Mouse (Mus musculus): Measurements from ENCODE around the gene Lce1l. TPM values are rescaled to one million over a fixed set of nuclear protein-coding genes. Genes with fewer than 3 reads are reported as not detected.
"Not testable (repeated sequence)": the region's sequence is repeated elsewhere in the genome, so short reads cannot be mapped to it uniquely, and the experiment has no call there.

The Lce1l gene
- not detected for total RNA-seq (2022)

GRCm38 (mm10) chr3:92851186-92851585 is at the start of gene Lce1l:
Lce1l (minus strand) TSS chr3:92851286.
- DNase-seq (ENCODE audit: low spot score in 2 of 2): no peak

GRCm38 (mm10) chr3:92894489-92894888 is 43.4 kb upstream of the Lce1l start:
- DNase-seq (ENCODE audit: low spot score in 2 of 2): no peak

DNA sequence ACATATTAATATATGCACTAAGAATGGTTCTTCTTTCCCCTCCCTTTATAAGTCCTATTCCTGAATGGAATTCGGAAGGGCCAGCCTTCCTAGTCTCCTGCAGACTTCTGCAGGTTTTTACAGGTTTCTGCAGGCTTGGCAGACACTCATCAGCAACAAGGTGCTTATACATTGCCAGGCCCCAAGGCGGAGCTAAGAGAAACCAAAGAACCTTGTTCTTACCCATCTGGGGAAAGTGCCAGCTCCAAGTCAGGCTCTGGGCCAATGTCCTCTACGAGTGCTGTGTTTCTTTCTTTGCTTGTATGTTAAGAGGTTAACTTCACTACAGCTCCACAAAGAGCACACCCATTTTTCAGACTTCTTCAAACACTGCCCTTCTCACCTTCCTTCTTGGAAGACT is 43.0 kb upstream of the Lce1l start:
- no peak for DNase-seq (ENCODE audit: low spot score in 2 of 2)

GRCm38 (mm10) chr3:92874180-92874579 is 23.1 kb upstream of the Lce1l start:
- no peak for DNase-seq (ENCODE audit: low spot score in 2 of 2)

DNA sequence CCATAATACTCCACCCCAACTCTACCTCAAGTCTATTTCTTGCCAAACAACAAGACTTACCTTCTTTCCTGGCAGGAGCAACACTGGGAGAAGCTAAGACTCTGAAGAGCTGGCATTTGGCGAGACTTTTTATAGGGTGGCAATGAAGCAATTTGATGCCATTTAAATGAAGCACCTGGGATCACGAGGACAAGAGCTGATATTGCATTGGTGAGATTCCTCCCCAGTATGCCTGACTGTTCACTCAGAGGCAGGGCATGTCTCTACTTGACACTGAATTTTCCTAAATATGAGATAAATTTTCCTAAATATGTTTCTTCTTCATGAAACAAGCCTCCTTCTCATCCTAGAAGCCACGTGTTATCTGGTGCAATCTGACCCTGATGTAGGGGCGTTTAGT is 19.0 kb upstream of the Lce1l start, which contains the start of gene 2310050C09Rik:
Gene 2310050C09Rik (minus strand): TSS at position 101 of the 400 bp plus-strand sequence.
- DNase-seq (ENCODE audit: low spot score in 2 of 2): no peak

DNA sequence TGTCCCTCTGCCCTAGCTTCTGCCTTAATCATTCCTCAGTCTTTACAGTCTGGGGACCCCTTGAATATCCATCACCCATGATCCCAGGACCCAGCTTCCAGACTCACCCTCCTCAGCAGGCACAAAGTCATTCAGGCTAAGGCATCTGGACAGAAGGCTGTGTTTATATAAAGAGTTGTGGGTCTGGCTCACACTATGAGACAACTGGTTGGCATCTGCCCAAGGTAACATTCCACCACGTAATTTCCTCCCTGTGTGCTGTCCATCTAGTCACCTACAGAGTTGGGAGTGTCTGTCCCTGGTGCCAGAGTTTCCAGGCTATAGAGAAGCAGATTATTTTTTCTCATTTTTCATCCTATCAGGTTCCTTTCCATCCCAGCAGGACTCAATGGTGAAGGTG is 24.0 kb downstream of the Lce1l start, which contains the start of gene Kprp:
Gene Kprp (minus strand): TSS at position 140 of the 400 bp plus-strand sequence.
- DNase-seq (ENCODE audit: low spot score in 2 of 2): no peak

DNA sequence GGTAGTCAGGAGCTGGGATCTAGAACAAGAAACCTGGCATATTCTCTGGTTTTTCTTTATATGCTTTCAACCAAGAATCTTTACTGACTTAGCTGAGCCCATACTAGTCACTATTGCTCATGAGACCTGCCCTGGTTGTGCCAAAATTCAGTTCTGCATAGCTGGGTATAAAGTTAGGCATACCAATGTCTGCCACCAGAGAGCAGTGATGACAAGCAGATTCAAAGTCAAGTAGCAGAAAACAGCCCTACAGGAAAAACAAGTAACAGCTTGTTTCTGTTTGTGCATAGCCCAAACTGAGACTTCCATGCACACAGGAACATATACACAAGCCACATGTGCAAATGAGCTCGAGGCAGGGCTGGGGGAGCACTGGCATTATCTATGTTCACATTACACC is 25.3 kb downstream of the Lce1l start:
- DNase-seq (ENCODE audit: low spot score in 2 of 2): no peak

DNA sequence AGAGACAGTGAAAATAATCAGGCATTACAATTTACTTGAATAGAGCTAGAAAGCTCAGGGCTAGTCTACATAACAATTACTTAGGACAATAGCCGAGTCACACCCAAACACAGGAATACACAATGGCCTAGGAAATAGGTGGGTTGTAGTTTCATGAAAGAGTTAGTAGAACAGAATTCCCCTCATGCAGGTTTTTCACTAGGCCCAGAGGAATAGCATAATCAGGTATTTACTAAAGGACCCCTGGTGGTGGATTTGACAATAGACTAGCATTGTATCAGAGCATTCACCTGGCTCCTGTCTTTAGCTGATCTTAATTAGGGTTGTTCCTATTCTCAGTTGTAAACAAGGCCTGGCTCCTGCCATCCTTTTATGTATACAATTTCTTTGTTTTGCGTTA is 35.0 kb downstream of the Lce1l start:
- not testable (repeated sequence) for DNase-seq (ENCODE audit: low spot score in 2 of 2)

DNA sequence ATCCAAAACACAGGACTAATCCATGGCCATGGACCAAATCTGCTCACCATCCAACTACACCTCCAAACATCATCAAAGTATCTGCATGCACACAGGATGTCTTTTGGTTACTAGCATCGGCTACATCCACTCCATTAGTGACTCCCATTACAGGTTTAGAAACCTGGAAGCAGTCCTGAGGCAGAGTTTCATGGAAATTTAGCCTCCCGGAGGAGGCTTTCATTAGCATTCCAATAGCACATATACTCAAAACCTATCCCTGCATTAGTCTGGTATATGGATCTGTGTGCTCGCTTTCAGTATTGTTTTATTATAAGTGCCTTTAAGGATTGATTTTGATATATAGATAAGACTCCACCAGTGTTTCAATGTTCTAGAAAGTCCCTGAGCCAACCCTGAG is 35.5 kb downstream of the Lce1l start:
- DNase-seq (ENCODE audit: low spot score in 2 of 2): no peak

DNA sequence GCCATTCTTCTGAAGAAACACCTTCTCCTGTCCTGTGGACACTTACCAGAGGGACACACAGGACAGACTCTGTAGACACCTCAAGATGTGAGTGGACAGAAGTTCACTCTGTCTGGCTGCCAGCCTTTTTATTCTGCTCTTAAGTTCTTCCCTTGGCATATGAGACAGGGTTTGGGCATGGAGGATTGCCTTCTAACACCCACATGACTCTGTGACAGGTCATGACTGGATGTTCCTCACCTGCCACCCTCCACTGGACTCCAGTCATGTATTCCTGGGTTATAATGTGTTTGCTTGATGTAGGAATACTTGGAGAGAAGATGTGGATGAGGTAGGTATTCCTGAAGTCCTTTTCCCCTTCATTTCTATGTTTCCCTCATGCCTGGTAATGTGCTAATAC is 43.3 kb downstream of the Lce1l start, which contains the start of gene Lce1k:
Gene Lce1k (minus strand): TSS at position 101 of the 400 bp plus-strand sequence.
- DNase-seq (ENCODE audit: low spot score in 2 of 2): no peak

Other genes starting within 250 kb of the Lce1l start
- not detected for gene 2210017I01Rik, start 243.8 kb downstream of the Lce1l start, total RNA-seq (2022)
- gene Lce6a, start 229.6 kb downstream of the Lce1l start, total RNA-seq (2022): not detected
- gene Lce1a1, start 203.0 kb downstream of the Lce1l start, total RNA-seq (2022): not detected
- not detected for gene Lce1b, start 194.4 kb downstream of the Lce1l start, total RNA-seq (2022)
- gene Lce1a2, start 181.0 kb downstream of the Lce1l start, total RNA-seq (2022): not detected
- not detected for gene Lce1c, start 172.0 kb downstream of the Lce1l start, total RNA-seq (2022)
- gene Lce1d, start 164.1 kb downstream of the Lce1l start, total RNA-seq (2022): not detected
- gene Lce1e, start 142.2 kb downstream of the Lce1l start, total RNA-seq (2022): not detected
- gene Lce1f, start 130.9 kb downstream of the Lce1l start, total RNA-seq (2022): not detected
- gene Gm38119, start 112.2 kb downstream of the Lce1l start, total RNA-seq (2022): not detected
- gene Lce1g, start 98.9 kb downstream of the Lce1l start, total RNA-seq (2022): not detected
- not detected for gene Lce1h, start 86.2 kb downstream of the Lce1l start, total RNA-seq (2022)
- not detected for gene Lce1i, start 72.4 kb downstream of the Lce1l start, total RNA-seq (2022)
- not detected for gene Lce1j, start 60.8 kb downstream of the Lce1l start, total RNA-seq (2022)
- not detected for gene Lce1k, start 43.4 kb downstream of the Lce1l start, total RNA-seq (2022)
- gene Kprp, start 24.0 kb downstream of the Lce1l start, total RNA-seq (2022): not detected
- gene 2310050C09Rik, start 18.9 kb upstream of the Lce1l start, total RNA-seq (2022): not detected
- not detected for gene Lce3a, start 74.9 kb upstream of the Lce1l start, total RNA-seq (2022)
- gene Lce3b, start 81.7 kb upstream of the Lce1l start, total RNA-seq (2022): not detected
- gene Lce3c, start 93.2 kb upstream of the Lce1l start, total RNA-seq (2022): not detected
- not detected for gene Lce3d, start 106.1 kb upstream of the Lce1l start, total RNA-seq (2022)
- not detected for gene Lce3e, start 115.8 kb upstream of the Lce1l start, total RNA-seq (2022)
- gene Lce3f, start 140.9 kb upstream of the Lce1l start, total RNA-seq (2022): not detected
- gene Crct1, start 164.4 kb upstream of the Lce1l start, total RNA-seq (2022): not detected
- not detected for gene Lce1m, start 167.8 kb upstream of the Lce1l start, total RNA-seq (2022)
- not detected for gene Gm4858, start 217.5 kb upstream of the Lce1l start, total RNA-seq (2022)

Measured in gastrocnemius, adult 8-10 months (tissue).